Mouse (Mus musculus) midbrain, embryonic 14.5 days (tissue): ENCODE data around the gene Bpifb4. TPM values are rescaled to one million over a fixed set of nuclear protein-coding genes. Genes with fewer than 3 reads are reported as not detected.

Source experiments
- ATAC-seq: fragments of 200-750 bp; cut with Nextera tagmentation; 2 replicates; pipeline ENCODE4 v1.8.0; 2017; ENCODE audit warnings: moderate number of reproducible peaks, moderate library complexity; ENCODE audit not compliant: low FRiP score, low TSS enrichment
- DNase-seq: peaks from one replicate; pipeline ENCODE4 v3.0.0-alpha.2; 2015
- H3K27ac ChIP-seq: fragments of 300-500 bp; sonication (generic); replicated peaks from 2 replicates; pipeline ENCODE4 v1.5.1; 2014; ENCODE audit warnings: mild to moderate bottlenecking, low read depth, low read length, moderate library complexity
- H3K27me3 ChIP-seq: fragments of 300-500 bp; sonication (generic); 2 replicates; pipeline ENCODE4 v1.6.1; 2014; ENCODE audit warnings: low read length, control low read depth, mixed read lengths; ENCODE audit not compliant: control insufficient read depth, insufficient read depth
- H3K36me3 ChIP-seq: fragments of 300-500 bp; sonication (generic); 2 replicates; pipeline ENCODE4 v1.6.1; 2014; ENCODE audit warnings: low read length, control low read depth; ENCODE audit not compliant: control insufficient read depth, insufficient read depth
- H3K4me1 ChIP-seq: fragments of 300-500 bp; sonication (generic); 2 replicates; pipeline ENCODE4 v1.6.1; 2014; ENCODE audit warnings: mild to moderate bottlenecking, antibody characterized with exemption, low read length, control low read depth; ENCODE audit not compliant: control insufficient read depth, insufficient read depth
- H3K4me2 ChIP-seq: fragments of 300-500 bp; sonication (generic); 2 replicates; pipeline ENCODE4 v1.6.1; 2014; ENCODE audit warnings: mild to moderate bottlenecking, low read length, moderate library complexity
- H3K4me3 ChIP-seq: fragments of 300-500 bp; sonication (generic); replicated peaks from 2 replicates; pipeline ENCODE4 v1.5.1; 2014; ENCODE audit warnings: low read depth, low read length
- H3K9ac ChIP-seq: fragments of 300-500 bp; sonication (generic); replicated peaks from 2 replicates; pipeline ENCODE4 v1.6.1; 2014; ENCODE audit warnings: mild to moderate bottlenecking, low read length, moderate library complexity
- H3K9me3 ChIP-seq: fragments of 300-500 bp; sonication (generic); 2 replicates; pipeline ENCODE4 v1.6.1; 2016; ENCODE audit warnings: low read length, control low read depth, mixed read lengths; ENCODE audit not compliant: control insufficient read depth
- WGBS: fragments of 180-500 bp; shearing (Covaris S2); extraction: QIAGEN DNeasy Blood & Tissue Kit; methylation state at CpG from one replicate; pipeline ENCODE4 v1.1.7; 2014; 5-methylcytosine and 5-hydroxymethylcytosine counted together
- polyA plus RNA-seq: library from polyadenylated mRNA; unstranded; fragments of >200 nt; fragmentation: Nextera tagmentation; extraction: Ambion mirVana; gene quantifications from 2 replicates; pipeline ENCODE4 v1.2.1, GENCODE M21; 2014

Gene Bpifb4
- polyA plus RNA-seq, 1 experiment from 2014 or later, result not detected

DNA sequence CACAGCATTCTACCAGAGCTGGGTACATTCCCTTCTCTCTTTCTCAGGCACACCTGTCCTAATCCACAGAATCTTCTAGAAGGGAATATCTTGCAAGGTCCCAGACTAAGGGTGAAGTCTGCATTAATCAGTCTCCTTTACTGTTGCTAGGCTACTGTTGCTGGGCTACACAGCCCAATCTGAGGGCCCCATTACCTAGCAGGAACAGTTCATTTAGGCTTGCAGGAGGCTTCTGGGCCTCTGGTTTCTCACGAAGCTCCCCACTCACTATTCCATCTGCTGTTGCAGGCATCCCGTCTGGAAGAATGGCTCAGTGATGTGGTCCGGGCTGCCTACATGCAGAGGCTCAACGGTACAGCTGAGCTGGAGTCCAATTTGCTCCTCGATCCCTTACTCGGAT, 6.9 kb upstream of the Bpifb4 start:
- WGBS, result 55% methylated on average over 6 of the region's 6 CpGs
- Histone ChIP-seq H3K9ac (no peak overlapping the region), H3K4me1 (peaks cover 4% of the 10 kb centered on the region; the same call in 1 of the 2 replicates), H3K4me3 (no peak overlapping the region), H3K4me2 (no peak overlapping the region), H3K9me3 (no peaks in the 10 kb centered on the region), H3K36me3 (no peaks in the 10 kb centered on the region), H3K27me3 (no peaks in the 10 kb centered on the region), H3K27ac (no peak overlapping the region)
- peak; percentile 45 for DNase-seq
- no peak for ATAC-seq

DNA sequence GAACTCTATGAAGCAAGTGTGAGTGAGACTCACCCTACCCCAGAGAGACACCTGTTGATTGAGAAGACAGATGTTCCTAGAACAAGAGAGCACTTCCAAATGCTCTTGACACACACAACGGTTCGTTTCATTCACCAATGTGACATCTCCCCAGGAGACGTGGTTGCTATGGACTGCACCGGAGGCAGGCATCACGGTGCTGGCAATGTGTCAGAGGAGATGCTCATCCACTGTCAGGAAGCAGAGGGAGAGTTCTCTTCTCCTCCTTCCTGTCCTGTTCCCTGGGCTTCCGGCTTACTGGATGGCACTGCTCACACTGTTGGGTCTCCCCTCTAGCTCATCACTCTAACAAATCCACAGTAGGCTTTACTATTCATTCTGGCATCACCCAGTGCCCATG, 4.7 kb upstream of the Bpifb4 start:
- Histone ChIP-seq H3K4me1 (peaks cover 4% of the 10 kb centered on the region; the same call in 1 of the 2 replicates), H3K36me3 (no peaks in the 10 kb centered on the region), H3K4me3 (no peak overlapping the region), H3K27ac (no peak overlapping the region), H3K9ac (no peak overlapping the region), H3K27me3 (no peaks in the 10 kb centered on the region), H3K4me2 (no peak overlapping the region), H3K9me3 (no peaks in the 10 kb centered on the region)
- 65% methylated on average over 6 of the region's 6 CpGs for WGBS
- ATAC-seq (no peak), DNase-seq (no peak)

DNA sequence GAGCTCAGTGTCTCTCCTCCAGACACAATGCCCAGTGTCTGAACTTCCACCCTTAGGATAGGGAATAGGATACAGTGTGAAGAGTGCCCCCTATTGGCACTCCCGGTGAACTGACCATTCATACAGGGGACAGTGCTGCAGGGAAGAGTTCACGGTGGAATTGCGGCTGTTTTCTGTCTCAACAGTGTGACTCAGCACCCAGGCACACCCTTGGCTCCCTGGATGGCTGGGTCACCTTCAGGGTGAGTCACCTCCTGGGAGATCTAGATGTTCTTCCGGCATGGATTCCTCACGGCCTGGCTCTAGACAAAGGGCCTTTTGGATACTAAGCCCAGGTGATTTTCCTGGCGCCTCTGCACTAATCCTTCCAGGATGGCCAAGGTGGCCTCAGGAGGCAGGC, 2.7 kb upstream of the Bpifb4 start:
- H3K27me3 ChIP-seq, result no peaks in the 10 kb centered on the region
- DNase-seq (no peak), ATAC-seq (no peak)
- no peak overlapping the region for H3K4me3 ChIP-seq
- WGBS, result 91% methylated on average over 6 of the region's 6 CpGs
- H3K4me2 ChIP-seq, result no peak overlapping the region
- no peak overlapping the region for H3K9ac ChIP-seq
- no peaks in the 10 kb centered on the region for H3K9me3 ChIP-seq
- H3K27ac ChIP-seq, result no peak overlapping the region
- peaks cover 4% of the 10 kb centered on the region; the same call in 1 of the 2 replicates for H3K4me1 ChIP-seq
- H3K36me3 ChIP-seq, result no peaks in the 10 kb centered on the region

DNA sequence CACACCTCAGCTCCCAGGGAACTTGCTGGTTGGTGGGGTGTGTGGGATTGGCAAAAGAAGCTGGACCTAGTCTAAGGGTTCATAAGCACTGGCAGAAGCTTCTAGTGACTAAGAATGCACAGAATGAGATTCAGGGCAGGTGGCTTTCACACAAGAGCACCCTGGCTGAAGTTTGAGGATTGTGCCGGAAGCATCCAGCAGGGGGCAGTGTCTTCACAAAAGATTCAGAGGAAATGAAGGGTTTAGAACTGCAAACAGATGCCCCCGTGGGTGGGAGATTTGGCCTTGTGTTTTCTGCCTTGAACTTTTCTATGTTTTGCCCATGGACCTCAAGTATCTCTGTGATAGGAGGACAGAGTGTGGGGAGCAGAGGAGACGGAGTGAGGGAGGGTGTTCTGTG, 5.5 kb downstream of the Bpifb4 start:
- H3K36me3 ChIP-seq, result no peaks in the 10 kb centered on the region
- no peaks in the 10 kb centered on the region for H3K9me3 ChIP-seq
- no peak for ATAC-seq
- H3K4me2 ChIP-seq, result no peak overlapping the region
- DNase-seq, result peak; percentile 69
- WGBS, result 44% methylated on average over 3 of the region's 3 CpGs
- H3K4me3 ChIP-seq, result no peak overlapping the region
- H3K9ac ChIP-seq, result no peak overlapping the region
- no peak overlapping the region for H3K27ac ChIP-seq
- no peaks in the 10 kb centered on the region for H3K27me3 ChIP-seq
- H3K4me1 ChIP-seq, result no peaks in the 10 kb centered on the region

DNA sequence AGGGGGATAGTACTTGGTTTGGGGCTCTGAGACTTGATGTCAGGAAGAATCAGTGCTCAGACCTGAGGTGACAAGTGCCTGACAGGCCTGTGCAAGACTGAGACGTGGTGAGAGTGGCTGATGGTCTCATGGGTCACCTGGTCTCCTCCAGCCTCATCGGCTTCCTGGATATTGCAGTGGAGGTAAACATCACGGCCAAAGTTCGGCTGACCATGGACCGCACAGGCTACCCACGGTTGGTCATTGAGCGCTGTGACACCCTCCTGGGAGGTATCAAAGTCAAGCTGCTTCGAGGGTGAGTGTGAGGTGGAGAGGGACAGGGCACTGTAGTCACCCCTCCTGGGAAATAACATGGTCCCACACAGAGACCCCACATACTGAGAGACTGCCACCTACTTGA, 6.6 kb downstream of the Bpifb4 start:
- no peak overlapping the region for H3K27ac ChIP-seq
- H3K4me2 ChIP-seq, result no peak overlapping the region
- H3K27me3 ChIP-seq, result no peaks in the 10 kb centered on the region
- no peak overlapping the region for H3K4me3 ChIP-seq
- no peak overlapping the region for H3K9ac ChIP-seq
- no peaks in the 10 kb centered on the region for H3K36me3 ChIP-seq
- WGBS, result 91% methylated on average over 8 of the region's 8 CpGs
- DNase-seq (no peak), ATAC-seq (no peak)
- no peaks in the 10 kb centered on the region for H3K4me1 ChIP-seq
- H3K9me3 ChIP-seq, result no peaks in the 10 kb centered on the region

DNA sequence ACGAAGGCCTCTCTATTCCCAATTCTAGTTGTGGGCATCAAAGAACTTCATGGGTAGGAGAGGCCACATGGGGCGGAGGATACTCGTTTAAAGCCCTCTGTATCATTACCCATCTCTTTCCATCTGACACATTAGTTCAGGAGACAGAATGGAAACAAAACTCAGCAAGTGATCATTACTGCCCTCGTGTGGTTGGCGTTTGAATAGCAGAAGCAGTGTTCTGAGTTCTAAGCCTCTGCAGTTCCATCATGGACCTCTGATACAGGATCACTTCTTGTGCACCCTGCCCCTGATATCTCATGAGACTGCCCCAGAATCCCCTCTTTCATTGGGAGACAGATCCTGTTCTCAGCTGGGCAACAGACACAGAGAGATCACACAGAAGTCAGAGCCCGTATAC, 14.9 kb downstream of the Bpifb4 start:
- Histone ChIP-seq H3K9ac (no peak overlapping the region), H3K9me3 (no peaks in the 10 kb centered on the region), H3K27ac (no peak overlapping the region), H3K4me3 (no peak overlapping the region), H3K4me2 (no peak overlapping the region), H3K27me3 (no peaks in the 10 kb centered on the region), H3K36me3 (no peaks in the 10 kb centered on the region), H3K4me1 (no peaks in the 10 kb centered on the region)
- WGBS, result 26% methylated on average over 6 of the region's 6 CpGs
- no peak for ATAC-seq
- DNase-seq, result peak; percentile 84

DNA sequence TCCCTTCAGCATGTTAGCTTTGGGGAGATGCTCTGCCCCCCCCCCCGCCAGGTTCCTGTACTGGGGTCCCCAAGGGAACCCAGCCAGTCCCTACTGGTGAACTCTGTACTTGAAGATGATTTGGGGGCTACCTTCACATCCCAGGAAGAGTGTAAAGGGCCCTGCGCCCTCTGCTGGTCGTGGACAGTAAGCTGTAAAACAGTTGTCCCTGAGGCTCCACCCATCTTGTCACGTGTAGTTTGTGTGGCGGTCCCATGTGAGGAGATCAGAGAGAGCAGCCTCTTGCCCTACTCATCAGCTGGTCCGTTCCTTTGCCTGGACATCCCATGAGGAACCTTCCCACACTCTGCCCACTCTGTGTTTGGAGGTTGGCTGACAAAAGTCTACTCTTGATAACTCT, 15.8 kb downstream of the Bpifb4 start:
- Histone ChIP-seq H3K27me3 (no peaks in the 10 kb centered on the region), H3K9ac (no peak overlapping the region), H3K4me2 (no peak overlapping the region), H3K9me3 (no peaks in the 10 kb centered on the region), H3K27ac (no peak overlapping the region), H3K4me1 (no peaks in the 10 kb centered on the region), H3K36me3 (no peaks in the 10 kb centered on the region), H3K4me3 (no peak overlapping the region)
- no peak for ATAC-seq
- whole genome bisulfite sequencing, result 7% methylated on average over 6 of the region's 6 CpGs
- DNase-seq, result peak; percentile 76

DNA sequence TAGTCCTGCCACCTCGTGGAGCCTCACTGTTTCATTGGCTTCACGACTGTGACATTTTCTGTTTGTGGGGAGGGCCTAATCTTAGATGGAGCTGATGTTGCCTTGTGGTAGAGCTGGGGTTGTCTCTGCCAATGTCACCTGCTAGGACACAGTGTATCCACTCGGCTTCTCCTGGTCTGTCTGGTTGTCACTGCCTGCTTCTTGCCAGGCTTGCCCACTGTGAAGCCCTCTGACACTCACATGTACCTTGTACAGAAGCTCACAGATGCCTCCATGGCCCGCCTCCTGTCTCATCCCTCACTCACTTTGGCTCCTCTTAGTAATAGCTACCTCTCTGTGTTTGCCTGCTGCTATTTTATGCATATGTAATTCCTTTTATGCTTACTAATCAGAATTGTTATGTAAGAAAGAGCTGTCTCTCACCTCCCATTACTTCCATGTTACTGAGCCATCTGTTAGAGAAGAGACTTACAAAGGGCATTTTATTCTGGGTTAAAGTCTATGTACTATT, 24.9 kb downstream of the Bpifb4 start:
- ATAC-seq (no peak), DNase-seq (no peak)
- no peak overlapping the region for H3K4me3 ChIP-seq

DNA sequence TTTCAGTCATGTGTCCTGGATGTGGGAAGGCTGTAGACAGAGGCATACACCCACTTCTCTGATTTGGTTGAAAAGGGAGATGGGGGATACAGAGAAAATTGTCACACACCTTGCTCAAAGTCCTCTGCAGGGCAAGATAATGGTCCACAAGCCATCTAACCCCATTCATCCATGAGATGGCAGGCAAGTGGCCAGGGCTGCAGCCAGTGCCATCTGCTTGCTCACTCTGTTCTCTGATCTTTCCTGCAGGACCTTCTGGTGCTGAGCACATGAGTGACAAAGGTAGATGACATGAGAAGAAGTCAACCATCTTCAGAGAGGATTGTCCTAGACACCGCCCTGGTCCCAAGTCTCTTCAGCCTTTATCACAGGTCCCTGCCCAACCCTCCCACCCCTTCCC, 25.3 kb downstream of the Bpifb4 start:
- WGBS, result 93% methylated on average over 1 of the region's 1 CpGs
- no peaks in the 10 kb centered on the region for H3K27me3 ChIP-seq
- no peak overlapping the region for H3K4me3 ChIP-seq
- no peak overlapping the region for H3K4me2 ChIP-seq
- H3K9ac ChIP-seq, result no peak overlapping the region
- no peaks in the 10 kb centered on the region for H3K36me3 ChIP-seq
- no peaks in the 10 kb centered on the region for H3K9me3 ChIP-seq
- no peak overlapping the region for H3K27ac ChIP-seq
- H3K4me1 ChIP-seq, result no peaks in the 10 kb centered on the region
- ATAC-seq, result no peak
- DNase-seq, result no peak

More for the DNA sequence above, 24.9 kb downstream of the Bpifb4 start:
- H3K27me3 ChIP-seq, result no peaks in the 10 kb centered on the region
- H3K9ac ChIP-seq, result no peak overlapping the region
- H3K4me2 ChIP-seq, result no peak overlapping the region
- WGBS, result 83% methylated on average over 4 of the region's 4 CpGs
- no peak overlapping the region for H3K27ac ChIP-seq
- H3K9me3 ChIP-seq, result no peaks in the 10 kb centered on the region
- H3K4me1 ChIP-seq, result no peaks in the 10 kb centered on the region
- no peaks in the 10 kb centered on the region for H3K36me3 ChIP-seq
